In the genomic region with DNA sequence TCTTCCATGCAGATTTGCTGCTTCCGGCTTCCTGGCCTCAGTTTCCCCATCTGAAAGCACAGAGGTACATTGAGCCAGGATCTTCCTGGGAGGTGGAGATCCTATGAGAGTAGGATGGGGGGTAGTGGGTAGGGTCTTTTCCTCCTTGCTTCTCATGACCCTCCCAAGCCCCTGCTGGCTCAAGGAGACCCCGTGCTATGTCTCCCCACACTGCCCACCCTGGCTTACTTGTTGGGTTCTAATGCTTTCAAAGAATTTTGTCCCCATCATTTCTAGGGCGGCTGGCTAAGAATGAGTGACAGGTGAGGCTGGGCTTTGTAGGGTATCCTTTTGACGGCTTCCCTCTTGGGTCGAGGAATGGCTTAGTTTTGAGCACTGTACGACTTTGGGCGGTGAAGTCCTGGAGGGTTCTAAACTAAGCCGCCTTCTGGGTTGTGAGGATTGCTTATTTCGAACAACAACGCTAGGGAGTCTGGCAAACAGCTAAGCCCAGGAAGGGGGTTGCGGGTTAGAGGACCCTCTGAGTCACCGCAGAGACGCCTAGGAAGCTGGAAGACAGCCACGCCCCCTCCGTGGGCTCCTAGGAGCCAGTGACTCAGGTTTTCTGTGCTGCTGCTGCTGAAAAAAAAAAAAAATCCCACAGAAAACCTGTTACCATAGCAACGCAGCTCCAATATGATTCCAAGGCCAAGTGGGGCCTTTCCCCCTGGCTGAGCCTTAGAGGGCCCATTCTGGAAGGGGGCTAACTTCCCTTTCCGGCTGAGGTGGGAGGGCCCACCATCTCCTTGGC, we compare ENCODE assay signal across 7 mouse cellular contexts. TPM values are rescaled to one million over a fixed set of nuclear protein-coding genes. Genes with fewer than 3 reads are reported as not detected.
DNase-seq lines count a peak whose midpoint lies in the region; ATAC-seq and TF ChIP-seq lines count a peak whose summit lies in the region.

No protein-coding gene starts in this region.

- peak; percentile 35 for DNase-seq in ovary, adult 18-20 months (ENCODE audit: low spot score)
- no peak for DNase-seq in ovary, postnatal 36 days (ENCODE audit: low spot score)
- DNase-seq in right cerebral cortex, postnatal 25 days, result peak; percentile 80

- no peak for TF ChIP-seq CTCF in cortical plate, adult 2 months (IDR thresholded peaks at IDR 0.05; ENCODE audit: extremely low read depth, insufficient read depth, low read length)

- 50% methylated on average over 17 of the region's 17 CpGs for WGBS in limb, embryonic 13.5 days

- H3K4me2 ChIP-seq in limb, embryonic 13.5 days (replicated peaks), result peak overlapping the region; percentile 98

- no peaks in the 10 kb centered on the region for H3K27me3 ChIP-seq in limb, embryonic 13.5 days

- peak overlapping the region; percentile 96 for H3K4me3 ChIP-seq in cortical plate, adult 2 months (ENCODE audit: insufficient read depth, low read length)
- peak overlapping the region; percentile 100 for H3K4me3 ChIP-seq in limb, embryonic 13.5 days

- no peak for TF ChIP-seq POLR2A in cortical plate, adult 2 months (IDR thresholded peaks at IDR 0.05; ENCODE audit: extremely low read depth, insufficient read depth, low read length)

- H3K9me3 ChIP-seq in limb, embryonic 13.5 days, result no peaks in the 10 kb centered on the region

- peaks cover 7% of the 10 kb centered on the region for H3K4me1 ChIP-seq in cortical plate, adult 2 months (ENCODE audit: control insufficient read depth, insufficient read depth, low read length)
- H3K4me1 ChIP-seq in limb, embryonic 13.5 days, result peaks cover 45% of the 10 kb centered on the region

- peak overlapping the region; percentile 99 for H3K9ac ChIP-seq in limb, embryonic 13.5 days

- peak overlapping the region; percentile 83 for H3K27ac ChIP-seq in cortical plate, adult 2 months (ENCODE audit: insufficient read depth, low read length)
- H3K27ac ChIP-seq in limb, embryonic 13.5 days, result peak overlapping the region; percentile 98

- peak; percentile 22 to 26; a peak in 2 of 4 replicates for ATAC-seq in hematopoietic stem cell, adult 5-6 weeks (replicated peaks in 1 of 2; ENCODE audit: insufficient read depth in 1 of 2, low FRiP score in 2 of 2, low TSS enrichment in 1 of 2, low read depth in 1 of 2, poor library complexity in 2 of 2, severe bottlenecking in 2 of 2)
- ATAC-seq in limb, embryonic 13.5 days (ENCODE audit: low FRiP score, low read depth), result no peak
- no peak for ATAC-seq in monocyte, adult 5-6 weeks (replicated peaks; ENCODE audit: insufficient number of reproducible peaks, low FRiP score, low TSS enrichment, poor library complexity, severe bottlenecking)

- peaks cover 45% of the 10 kb centered on the region for H3K36me3 ChIP-seq in limb, embryonic 13.5 days

RNA-seq across cellular contexts. Expression of gene Fscn1, which starts 3.8 kb away (rescaled TPM):
- 260 and 267 TPM in 2 replicates for polyA plus RNA-seq in cortical plate, adult 2 months (2012; rRNA removed)
- 6.3 and 7.0 TPM in 2 replicates for total RNA-seq in hematopoietic stem cell, adult 5-6 weeks (2017)
- 421 and 428 TPM in 2 replicates for polyA plus RNA-seq in limb, embryonic 13.5 days (2015; fragmentation: Nextera tagmentation; extraction: Ambion mirVana)
- 1.2 TPM in 1 of 3 replicates, not detected in the others for total RNA-seq in monocyte, adult 5-6 weeks (2017)

RNA-seq across cellular contexts. Expression of gene Actb, which starts 57.3 kb away (rescaled TPM):
- 2,590 and 2,602 TPM in 2 replicates for polyA plus RNA-seq in cortical plate, adult 2 months (2012; rRNA removed)
- total RNA-seq in hematopoietic stem cell, adult 5-6 weeks (2017), result 2,681 and 4,323 TPM in 2 replicates
- 15,880 and 15,896 TPM in 2 replicates for polyA plus RNA-seq in limb, embryonic 13.5 days (2015; fragmentation: Nextera tagmentation; extraction: Ambion mirVana)
- total RNA-seq in monocyte, adult 5-6 weeks (2017), result 6,587 to 7,071 TPM (median 6,776 TPM) in 3 replicates

Comparison
In these comparisons a context has a peak if more than half of its experiments do, and no peak if none do; other contexts are left out.
1. ATAC-seq: peak in hematopoietic stem cell, adult 5-6 weeks (2 of 2); none in limb, embryonic 13.5 days (single experiment) and monocyte, adult 5-6 weeks (single experiment).